Mouse (Mus musculus) olfactory bulb, adult 2 months (tissue): ENCODE results near the gene Cgas.

Experiments
- CTCF ChIP-seq: fragments of 200-500 bp; IDR thresholded peaks from 2 replicates; pipeline ENCODE4 v1.5.1; 2012; ENCODE audit warnings: low read depth, mild to moderate bottlenecking, low read length, moderate library complexity; ENCODE audit not compliant: insufficient read depth
- POLR2A ChIP-seq: fragments of 200-500 bp; IDR thresholded peaks from 2 replicates; pipeline ENCODE4 v1.6.1; 2012; ENCODE audit warnings: mild to moderate bottlenecking, low read depth, low read length, moderate library complexity; ENCODE audit not compliant: insufficient read depth

DNA sequence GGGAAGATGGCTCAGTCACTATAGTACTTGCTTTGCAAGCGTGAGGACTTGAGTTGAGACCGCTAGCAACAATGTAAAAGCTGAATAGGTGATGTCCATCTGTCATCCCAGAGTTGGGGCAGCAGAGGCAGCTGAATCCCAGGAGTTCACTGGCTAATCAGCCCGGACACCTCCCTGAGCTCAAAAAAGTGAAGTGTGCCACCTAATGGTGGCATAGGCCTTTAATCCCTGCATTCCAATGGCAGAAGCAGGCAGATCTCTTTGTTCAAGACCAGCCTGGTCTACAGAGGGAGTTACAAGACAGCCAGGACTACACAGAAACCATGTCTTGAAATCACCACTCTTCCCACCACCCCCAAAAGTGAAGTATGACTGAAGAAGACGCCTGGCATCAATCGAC, 10.6 kb downstream of the Cgas start:
- no peak for TF ChIP-seq POLR2A
- TF ChIP-seq CTCF: no peak
